Mouse (Mus musculus): ENCODE measurements around the gene Spindoc. TPM values are rescaled to one million over a fixed set of nuclear protein-coding genes. Genes with fewer than 3 reads are reported as not detected.

Spindoc gene
- total RNA-seq (2021), result 1 to 10 TPM; 9.4 to 9.5 TPM
- long read RNA-seq, experiment 1, transcript Spindoc-201 (6 exons, 3,152 nt), result major isoform, 6 of 9 reads
- long read RNA-seq, experiment 1, partial matches to known transcripts, result 1 of 9 reads
- long read RNA-seq, experiment 1, other reads (novel, unspliced or antisense), result 2 of 9 reads
- long read RNA-seq, experiment 2, transcript Spindoc-201 (6 exons, 3,152 nt), result major isoform, 13 of 17 reads
- long read RNA-seq, experiment 2, partial matches to known transcripts, result 2 of 17 reads
- long read RNA-seq, experiment 2, other reads (novel, unspliced or antisense), result 2 of 17 reads

- DNase-seq, result peak; percentile 98
- intact Hi-C loops (cut with DNase I; ENCODE audit: low total_unique reads), result no loop called here
Observed at GRCm38 (mm10) chr19:7382903-7383865, at the start of gene Spindoc. Gene Spindoc, minus strand, starts transcription at chr19:7382994.

GRCm38 (mm10) chr19:7425398-7425775, 42.6 kb upstream of the Spindoc start:
- intact Hi-C loops (cut with DNase I; ENCODE audit: low total_unique reads), result loop anchor here (10.0 kb wide), 1 partner anchor 191 kb away; no protein-coding TSS in a partner anchor
- no peak for DNase-seq

- intact Hi-C loops (cut with DNase I; ENCODE audit: low total_unique reads), result loop anchor here (10.0 kb wide), 1 partner anchor 190 kb away; no protein-coding TSS in a partner anchor
- no peak for DNase-seq
Observed at GRCm38 (mm10) chr19:7424590-7425397, 42.0 kb upstream of the Spindoc start.

- DNase-seq, result no peak
- intact Hi-C loops (cut with DNase I; ENCODE audit: low total_unique reads), result loop anchor here (10.0 kb wide), 1 partner anchor 189 kb away; no protein-coding TSS in a partner anchor
Observed at GRCm38 (mm10) chr19:7424131-7424530, 41.3 kb upstream of the Spindoc start.

GRCm38 (mm10) chr19:7423656-7424030, 40.8 kb upstream of the Spindoc start:
- intact Hi-C loops (cut with DNase I; ENCODE audit: low total_unique reads), result loop anchor here (10.0 kb wide), 1 partner anchor 189 kb away; no protein-coding TSS in a partner anchor

GRCm38 (mm10) chr19:7423028-7423655, 40.3 kb upstream of the Spindoc start:
- peak; percentile 77 for DNase-seq
- intact Hi-C loops (cut with DNase I; ENCODE audit: low total_unique reads), result loop anchor here (10.0 kb wide), 1 partner anchor 188 kb away; no protein-coding TSS in a partner anchor

More at GRCm38 (mm10) chr19:7423656-7424030, 40.8 kb upstream of the Spindoc start:
- no peak for DNase-seq

- DNase-seq, result no peak
- intact Hi-C loops (cut with DNase I; ENCODE audit: low total_unique reads), result loop anchor here (10.0 kb wide), 1 partner anchor 188 kb away; no protein-coding TSS in a partner anchor
Observed at GRCm38 (mm10) chr19:7422656-7423027, 39.8 kb upstream of the Spindoc start.

GRCm38 (mm10) chr19:7421602-7422591, 39.1 kb upstream of the Spindoc start:
- intact Hi-C loops (cut with DNase I; ENCODE audit: low total_unique reads), result loop anchor here (10.0 kb wide), 1 partner anchor 187 kb away; no protein-coding TSS in a partner anchor
- DNase-seq, result peak; percentile 49

- intact Hi-C loops (cut with DNase I; ENCODE audit: low total_unique reads), result loop anchor here (10.0 kb wide), 1 partner anchor 186 kb away; no protein-coding TSS in a partner anchor
- DNase-seq, result no peak
Observed at GRCm38 (mm10) chr19:7420841-7421601, 38.2 kb upstream of the Spindoc start.

- intact Hi-C loops (cut with DNase I; ENCODE audit: low total_unique reads), result loop anchor here (10.0 kb wide), 1 partner anchor 185 kb away; no protein-coding TSS in a partner anchor
- no peak for DNase-seq
Observed at GRCm38 (mm10) chr19:7420108-7420507, 37.3 kb upstream of the Spindoc start.

- no peak for DNase-seq
- intact Hi-C loops (cut with DNase I; ENCODE audit: low total_unique reads), result loop anchor here (5.0 kb wide), 1 partner anchor 152 kb away; the partner anchor contains the start of gene Rcor2
Observed at GRCm38 (mm10) chr19:7419134-7419533, 36.3 kb upstream of the Spindoc start.

- peak; percentile 82 for DNase-seq
- intact Hi-C loops (cut with DNase I; ENCODE audit: low total_unique reads), result loop anchor here (5.0 kb wide), 1 partner anchor 151 kb away; the partner anchor contains the start of gene Rcor2
Observed at GRCm38 (mm10) chr19:7417911-7418849, 35.4 kb upstream of the Spindoc start.

- intact Hi-C loops (cut with DNase I; ENCODE audit: low total_unique reads), result loop anchor here (5.0 kb wide), 1 partner anchor 150 kb away; the partner anchor contains the start of gene Rcor2
- peak; percentile 84 for DNase-seq
Observed at GRCm38 (mm10) chr19:7416834-7417735, 34.3 kb upstream of the Spindoc start, which contains the start of gene 2700081O15Rik. Gene 2700081O15Rik, plus strand, starts transcription at chr19:7417625.

Data from gastrocnemius, postnatal 14 days (tissue).